Mouse (Mus musculus) E14TG2a.4 (cell line): Measurements from ENCODE around the gene Spred2.

ENCODE experiments used
- CTCF ChIP-seq: conservative IDR thresholded peaks from 2 replicates; pipeline ENCODE4 v1.5.1; 2014; ENCODE audit warnings: low read length
- NANOG ChIP-seq: IDR thresholded peaks from 2 replicates; pipeline ENCODE4 v1.6.1; 2014; ENCODE audit warnings: borderline replicate concordance, low read length, mixed read lengths
- POU5F1 ChIP-seq: IDR thresholded peaks from 2 replicates; pipeline ENCODE4 v1.6.1; 2014; ENCODE audit warnings: low read length, borderline replicate concordance

DNA sequence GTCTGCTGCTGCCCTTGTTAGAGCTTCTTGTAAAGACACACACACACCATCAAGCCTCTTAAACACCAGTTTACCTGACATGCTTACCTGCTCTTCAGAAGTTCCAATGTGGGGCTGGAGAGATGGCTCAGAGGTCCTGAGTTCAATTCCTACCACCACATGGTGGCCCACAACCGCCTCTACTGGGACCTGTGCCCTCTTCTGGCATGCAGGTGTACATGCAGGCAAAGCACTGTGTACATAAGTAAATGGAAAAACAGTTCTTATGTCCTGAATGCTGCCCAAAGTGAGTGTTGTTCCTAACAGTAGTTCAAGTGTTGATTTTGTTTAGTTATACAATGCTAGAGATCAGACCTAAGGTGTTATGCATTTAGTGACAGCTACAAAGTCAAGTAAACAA lies 132.0 kb downstream of the Spred2 start:
- TF ChIP-seq CTCF (peak; percentile 27), NANOG (no peak), POU5F1 (no peak)
